Mouse (Mus musculus) T-helper 2 cell (primary cell): ENCODE measurements around the gene Nfkbia.

Experiments used
- in situ Hi-C: fragments of 300-600 bp; cut with MboI, MseI; formaldehyde crosslinking; loops from one replicate; pipeline ENCODE4 v1.15.1; 2025; ENCODE audit warnings: high pct_unique_total_duplicates

Nfkbia gene

DNA sequence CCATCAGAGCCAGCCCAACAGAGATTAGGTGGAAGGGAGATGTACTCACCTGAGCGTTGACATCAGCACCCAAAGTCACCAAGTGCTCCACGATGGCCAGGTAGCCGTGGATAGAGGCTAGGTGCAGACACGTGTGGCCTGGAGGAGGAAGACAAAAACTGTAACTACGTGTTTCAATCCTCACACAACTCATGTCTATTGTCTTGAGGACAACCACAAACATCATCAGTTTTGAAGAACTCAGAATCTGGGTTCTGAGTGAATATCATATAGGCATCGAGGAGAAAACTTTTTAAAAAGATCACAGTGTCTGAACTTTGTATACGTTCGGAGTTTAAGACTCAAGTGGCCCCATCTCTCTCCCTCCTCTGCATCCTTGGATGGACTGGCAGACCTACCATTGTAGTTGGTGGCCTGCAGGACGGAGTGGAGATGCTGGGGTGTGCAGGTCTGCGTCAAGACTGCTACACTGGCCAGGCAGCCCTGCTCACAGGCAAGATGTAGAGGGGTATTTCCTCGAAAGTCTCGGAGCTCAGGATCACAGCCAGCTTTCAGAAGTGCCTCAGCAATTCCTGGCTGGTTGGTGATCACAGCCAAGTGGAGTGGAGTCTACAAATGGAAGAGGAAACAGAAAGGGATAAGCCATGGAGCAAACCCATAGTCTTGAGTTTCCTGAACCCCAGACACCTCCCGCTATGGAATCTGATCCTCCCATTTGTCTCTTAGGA, 1.6 kb downstream of the Nfkbia start:
- in situ Hi-C loops = no loop called here

DNA sequence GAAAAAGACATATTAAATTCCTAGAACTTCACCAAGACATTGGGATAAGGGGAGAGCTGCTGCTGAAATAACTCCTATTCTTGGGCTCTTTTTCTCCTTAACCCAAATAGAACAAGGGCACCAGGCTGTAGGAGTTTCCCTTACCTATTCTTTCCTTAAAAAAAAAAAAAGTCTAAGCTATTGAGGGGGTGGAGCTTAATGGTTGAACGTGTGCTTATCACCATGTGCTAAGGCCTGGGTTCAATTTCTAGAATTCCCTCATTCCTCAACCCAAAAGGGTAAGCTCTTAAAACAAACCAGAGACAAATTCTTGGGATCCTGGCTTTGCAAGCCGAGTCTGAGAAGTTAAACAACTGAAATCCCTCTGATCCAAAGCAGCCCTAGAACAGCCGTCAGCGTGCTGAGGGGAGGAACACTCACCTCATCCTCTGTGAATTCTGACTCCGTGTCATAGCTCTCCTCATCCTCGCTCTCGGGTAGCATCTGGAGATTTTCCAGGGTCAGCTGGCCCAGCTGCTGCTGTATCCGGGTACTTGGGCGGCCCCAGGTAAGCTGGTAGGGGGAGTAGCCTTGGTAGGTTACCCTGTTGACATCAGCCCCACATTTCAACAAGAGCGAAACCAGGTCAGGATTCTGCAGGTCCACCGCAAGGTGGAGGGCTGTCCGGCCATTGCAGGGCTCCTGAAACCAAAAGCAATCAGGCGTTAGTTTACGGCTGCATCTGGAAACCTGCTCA, 2.3 kb downstream of the Nfkbia start:
- in situ Hi-C loops = no loop called here

DNA sequence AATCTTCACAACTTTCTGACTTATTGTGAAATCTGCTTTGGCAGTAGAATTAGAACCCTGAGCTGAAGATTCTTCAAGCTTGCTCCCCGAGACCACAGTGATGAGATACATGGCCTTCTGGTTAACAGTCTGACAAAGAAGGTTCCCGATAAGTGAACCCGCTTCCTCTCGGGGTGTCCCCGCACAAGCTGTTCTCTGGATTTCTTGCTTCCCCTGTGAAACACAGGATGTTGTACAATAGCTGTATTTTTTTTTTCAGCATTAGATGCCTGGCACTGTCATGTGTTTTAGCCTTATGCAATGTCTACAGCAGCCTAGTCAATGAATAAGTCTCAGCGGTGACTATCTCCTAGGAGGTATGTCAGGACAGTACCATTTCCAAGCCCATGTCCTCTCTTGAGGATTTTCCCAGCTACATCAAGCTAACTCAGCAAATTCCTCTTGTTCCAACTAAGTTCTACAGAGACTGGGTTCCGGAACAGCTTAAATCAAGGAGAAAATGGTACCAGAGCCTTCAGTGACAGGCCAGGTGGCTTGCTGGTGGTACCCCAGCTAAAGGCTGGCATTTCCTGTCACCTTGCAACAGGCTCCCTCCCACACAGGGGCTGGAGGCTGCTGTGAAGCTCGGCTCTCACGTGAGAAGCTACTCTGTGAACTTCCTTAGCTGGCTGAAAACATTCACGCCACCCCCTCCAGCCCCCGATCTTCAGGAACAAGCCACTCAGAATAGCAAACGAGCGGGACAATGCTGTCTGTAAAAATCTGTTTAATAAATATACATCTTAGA, 3.6 kb downstream of the Nfkbia start:
- in situ Hi-C loops = no loop called here

DNA sequence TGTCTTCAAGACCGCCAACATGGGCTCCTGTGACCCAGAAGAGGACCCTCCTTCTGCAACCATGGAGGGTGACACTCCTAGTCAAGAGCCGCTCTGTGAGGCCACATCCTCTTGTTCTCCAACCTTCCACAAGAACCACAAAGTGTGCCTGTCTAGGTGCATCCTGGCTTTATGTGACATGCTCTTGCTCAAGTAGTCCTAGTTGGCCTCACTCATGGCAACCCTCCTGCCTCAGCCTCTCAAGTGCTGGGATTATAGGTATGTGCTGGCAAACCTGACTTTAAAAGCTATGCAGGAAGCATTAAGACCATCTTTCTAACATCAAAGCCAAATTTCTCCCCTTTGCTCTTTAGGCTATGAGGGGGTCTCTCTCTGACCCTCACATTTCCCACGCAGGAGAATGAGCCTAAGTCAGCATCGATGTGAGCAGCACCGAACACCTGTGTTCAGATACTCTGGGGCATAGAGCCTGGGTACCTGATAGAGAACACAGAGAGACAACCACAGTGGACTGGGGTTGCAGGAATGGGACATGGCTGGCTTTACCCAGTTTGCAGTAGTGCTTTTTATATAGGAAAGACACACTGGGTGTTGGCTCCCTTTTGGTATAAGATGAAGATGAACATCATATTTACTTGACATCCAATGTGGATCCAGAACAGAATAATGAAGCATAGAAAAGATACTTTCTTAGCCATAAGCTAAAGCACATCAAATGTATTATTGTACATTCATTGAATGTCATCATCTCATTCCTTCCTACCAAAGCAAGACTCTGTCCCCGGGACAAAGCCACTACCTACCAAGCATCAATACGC, 4.4 kb downstream of the Nfkbia start:
- in situ Hi-C loops = no loop called here

- in situ Hi-C loops = no loop called here
These were observed 5.3 kb downstream of the Nfkbia start for GRCm38 (mm10) chr12:55486923-55487674.

DNA sequence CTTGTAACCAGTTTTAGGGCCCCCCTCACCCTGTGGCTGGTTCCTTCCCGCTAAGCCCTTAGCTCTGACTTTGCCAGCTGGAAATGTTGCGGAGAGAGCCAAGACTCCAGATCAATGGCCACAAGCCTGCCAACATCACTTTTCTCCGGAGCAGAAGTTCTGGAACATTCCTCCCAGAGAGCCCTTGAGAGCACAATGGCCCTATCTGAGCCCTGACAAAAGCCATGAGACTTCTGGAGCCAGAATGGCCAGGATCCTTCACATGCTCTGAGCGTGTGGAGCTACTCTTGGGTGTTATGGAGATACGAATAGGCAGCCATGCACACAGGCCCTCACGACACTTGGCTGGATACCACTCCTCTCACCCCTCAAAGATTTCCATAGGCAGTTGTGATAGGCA, 7.6 kb downstream of the Nfkbia start:
- in situ Hi-C loops = no loop called here

DNA sequence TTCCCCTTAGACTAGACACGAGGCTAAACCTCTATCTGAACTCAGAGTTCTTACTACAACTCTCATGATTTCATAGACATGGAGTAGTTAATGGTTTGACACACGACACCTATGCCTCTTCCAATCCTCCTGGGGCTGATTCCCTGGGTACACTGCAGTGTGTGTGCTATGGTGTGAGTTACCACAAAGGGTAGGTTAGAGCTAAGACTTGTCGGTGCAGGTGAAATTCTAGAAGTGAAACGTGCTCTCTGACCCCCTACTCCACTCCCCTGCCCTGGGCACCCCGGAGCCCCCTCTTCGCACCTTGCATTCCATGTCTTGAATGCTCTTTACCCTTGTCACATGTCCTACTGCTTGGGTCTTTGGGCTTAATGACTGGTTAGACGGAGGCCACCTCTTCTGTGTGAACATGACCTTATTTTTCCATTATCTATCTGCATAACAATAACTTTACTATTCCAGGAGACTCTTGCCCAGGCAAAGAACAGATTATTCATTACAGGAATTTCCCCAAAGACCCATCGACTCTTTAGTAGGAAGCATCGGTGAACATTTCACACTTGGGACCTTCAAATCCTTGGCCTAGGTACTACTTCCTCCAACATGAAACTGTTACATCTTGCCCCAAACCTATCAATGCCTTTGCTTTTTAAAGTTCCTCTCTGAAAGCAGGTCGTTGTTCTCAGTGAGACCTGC, 8.2 kb downstream of the Nfkbia start:
- in situ Hi-C loops = no loop called here

- in situ Hi-C loops = no loop called here
These were observed 8.9 kb downstream of the Nfkbia start for GRCm38 (mm10) chr12:55483591-55483990.

DNA sequence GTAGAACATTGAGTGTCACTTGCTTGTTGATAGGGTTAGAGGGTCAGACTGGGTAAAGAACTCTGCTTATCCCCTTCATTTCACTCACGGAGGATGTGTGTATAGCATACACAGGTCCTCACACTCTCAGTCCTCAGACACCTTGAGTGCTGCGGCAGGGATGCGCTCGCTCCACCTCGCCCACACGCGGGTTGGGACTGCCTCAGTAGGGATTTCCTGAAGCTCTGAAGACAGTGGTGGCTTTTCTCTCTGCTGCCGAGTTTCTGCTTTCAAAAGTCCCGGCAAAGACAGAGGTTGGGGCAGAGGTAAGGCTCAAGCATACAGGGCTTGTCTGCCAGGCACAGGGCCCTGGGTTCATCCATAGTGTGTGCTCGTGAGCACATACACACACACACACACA, 9.7 kb downstream of the Nfkbia start:
- in situ Hi-C loops = no loop called here

DNA sequence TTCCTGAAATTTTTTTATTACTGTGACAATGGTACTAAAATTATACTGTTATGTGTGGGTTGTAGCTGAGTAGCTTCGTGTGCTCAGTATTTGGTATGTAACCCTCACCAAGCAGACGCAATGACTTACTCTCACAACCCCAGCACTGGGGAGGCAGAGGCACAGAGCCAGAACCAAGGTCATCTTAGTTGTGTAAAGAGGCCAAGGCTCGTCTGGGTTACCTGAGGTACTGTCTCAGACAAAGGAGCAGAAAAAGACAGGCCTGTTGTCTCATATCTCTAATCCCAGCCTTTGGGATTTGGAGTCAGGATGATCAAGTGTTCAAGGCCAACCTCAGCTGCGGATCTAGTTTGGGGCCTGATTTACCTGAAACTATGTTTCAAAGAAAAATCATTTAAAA, 10.7 kb downstream of the Nfkbia start:
- in situ Hi-C loops = no loop called here

- in situ Hi-C loops = no loop called here
These were observed 11.8 kb downstream of the Nfkbia start for GRCm38 (mm10) chr12:55480471-55481153.

GRCm38 (mm10) chr12:55478901-55479300, 13.5 kb downstream of the Nfkbia start:
- in situ Hi-C loops = no loop called here

- in situ Hi-C loops = no loop called here
These were observed 18.3 kb downstream of the Nfkbia start for GRCm38 (mm10) chr12:55474209-55474583.

DNA sequence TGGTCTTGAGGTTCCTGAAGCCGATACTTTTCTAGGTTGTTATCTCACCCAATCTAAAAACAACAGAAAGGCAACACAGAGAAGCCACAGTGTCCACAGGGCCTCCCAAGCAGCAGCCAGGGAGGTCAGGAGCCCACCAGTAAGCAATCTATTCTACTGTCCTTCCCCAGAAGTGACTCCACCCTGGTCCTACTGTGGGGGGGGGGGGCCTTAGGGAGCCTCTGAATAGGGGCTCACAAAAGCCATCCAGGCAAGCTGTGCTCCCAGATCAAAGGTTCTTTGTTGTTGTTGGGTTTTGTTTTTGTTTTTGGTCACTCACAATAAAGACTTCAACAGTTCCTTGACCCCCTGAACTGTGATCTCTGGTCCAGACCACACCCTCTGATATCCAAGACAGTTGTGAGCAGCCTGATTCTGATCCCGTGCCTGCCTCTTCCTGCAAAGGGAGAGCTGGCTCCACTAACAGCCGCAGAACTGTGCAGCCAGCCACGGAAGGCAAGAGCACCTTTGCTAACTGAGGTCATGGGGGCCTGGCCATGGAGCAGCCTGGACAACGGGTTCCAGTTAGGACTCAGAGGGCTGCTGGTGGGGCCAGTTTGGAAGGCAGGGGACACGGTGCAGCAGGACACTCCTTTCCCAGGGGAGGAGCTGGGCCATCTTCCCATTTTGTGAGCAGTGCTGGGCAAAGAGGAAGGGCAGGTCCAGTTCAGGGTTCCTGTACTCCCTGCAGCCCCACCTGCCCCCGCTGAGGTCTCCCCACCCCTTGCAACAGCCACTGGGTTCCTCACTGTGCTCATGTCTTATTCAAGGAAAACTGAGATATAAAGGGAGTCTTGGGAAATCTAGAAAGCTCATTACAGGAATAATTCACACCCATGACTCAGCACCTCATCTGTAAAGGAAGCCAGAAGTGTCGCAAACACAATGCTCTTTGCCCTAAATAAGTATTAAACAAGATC, 18.9 kb downstream of the Nfkbia start:
- in situ Hi-C loops = no loop called here

- in situ Hi-C loops = no loop called here
These were observed 21.1 kb downstream of the Nfkbia start for GRCm38 (mm10) chr12:55471344-55471743.

DNA sequence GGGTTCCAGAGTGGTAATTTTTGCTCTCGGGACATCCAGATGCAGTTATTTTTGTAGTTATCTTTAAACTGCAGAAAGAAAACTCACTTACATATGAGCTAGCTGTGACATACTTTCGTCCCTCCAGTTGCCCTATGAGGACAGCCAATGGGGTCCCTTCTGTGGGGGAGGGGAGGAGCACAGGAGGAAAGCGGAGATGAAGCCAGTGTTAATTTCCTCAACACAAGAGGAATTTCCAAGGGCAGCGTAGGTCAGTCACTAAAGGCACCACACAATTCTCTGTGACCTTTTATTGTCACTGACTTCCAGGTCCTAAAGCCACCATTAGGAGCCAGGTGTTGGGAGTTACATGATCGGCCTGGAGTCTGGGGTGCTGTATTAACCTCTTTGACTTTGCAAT, 22.0 kb downstream of the Nfkbia start:
- in situ Hi-C loops = no loop called here

GRCm38 (mm10) chr12:55467331-55468180, 24.9 kb downstream of the Nfkbia start:
- in situ Hi-C loops = no loop called here

DNA sequence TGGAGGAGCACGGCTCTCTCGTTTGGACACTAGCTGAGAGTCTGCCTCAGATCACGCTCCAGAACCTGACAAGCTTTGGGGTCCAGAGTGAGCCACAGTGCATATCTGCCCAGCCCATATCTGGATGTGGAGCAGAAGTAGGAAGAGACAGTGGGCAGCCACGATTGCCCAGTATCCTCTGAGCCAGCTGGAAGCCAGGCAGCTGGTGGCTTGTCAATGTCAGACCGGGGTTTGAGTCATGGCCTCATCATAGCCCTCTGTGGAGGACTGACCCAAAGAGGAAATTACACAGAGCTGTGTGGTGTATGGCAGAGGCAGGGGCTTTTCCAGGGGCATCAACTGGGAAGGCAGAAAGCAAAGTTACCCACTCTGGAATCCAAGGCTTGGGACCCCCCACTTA, 25.6 kb downstream of the Nfkbia start:
- in situ Hi-C loops = no loop called here
